Mouse (Mus musculus) heart, postnatal 25 days (tissue): ENCODE data around the gene Npas3. TPM values are rescaled to one million over a fixed set of nuclear protein-coding genes. Genes with fewer than 3 reads are reported as not detected.

Source experiments
- DNase-seq: peaks from one replicate; pipeline ENCODE4 v3.0.0; 2022; ENCODE audit warnings: low spot score
- intact Hi-C: fragments of 180-260 bp; cut with DNase I; formaldehyde crosslinking; loops from one replicate; pipeline ENCODE4 v1.15.1; 2025
- total RNA-seq, 2 experiments: library from RNA; stranded (reverse); gene quantifications; 2 replicates each; pipeline ENCODE4 v1.2.3; 2021

The Npas3 gene
- total RNA-seq, 2 experiments from 2014 or later, result 0.18 to 1.5 TPM

- DNase-seq, result no peak
- intact Hi-C loops, result no loop called here
These were observed 578.3 kb downstream of the Npas3 start for GRCm38 (mm10) chr12:53826812-53827211.

GRCm38 (mm10) chr12:53832590-53832989, 584.1 kb downstream of the Npas3 start:
- intact Hi-C loops, result no loop called here
- no peak for DNase-seq

DNA sequence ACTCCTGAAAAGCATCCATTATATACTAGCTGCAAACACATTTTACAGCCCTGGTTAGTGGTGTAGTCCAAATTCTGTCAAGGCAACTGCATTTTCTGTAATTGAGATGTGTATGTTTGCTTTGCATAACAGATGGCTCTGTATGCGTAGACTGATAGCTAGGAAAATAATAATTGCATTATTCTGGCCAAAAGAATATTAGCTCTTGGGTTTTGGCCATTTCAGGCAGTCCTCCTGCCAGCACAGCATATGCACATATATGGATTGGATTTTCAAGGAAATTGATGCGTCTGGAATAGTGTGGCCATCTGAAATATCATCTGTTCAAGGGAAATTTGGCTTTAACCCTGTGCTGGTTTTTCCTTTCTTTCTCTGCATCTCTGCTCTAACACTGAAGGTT, 584.9 kb downstream of the Npas3 start:
- DNase-seq, result no peak
- intact Hi-C loops, result no loop called here

GRCm38 (mm10) chr12:53836031-53836790, 587.7 kb downstream of the Npas3 start:
- no peak for DNase-seq
- intact Hi-C loops, result no loop called here

GRCm38 (mm10) chr12:53837408-53837807, 588.9 kb downstream of the Npas3 start:
- no peak for DNase-seq
- intact Hi-C loops, result no loop called here

DNA sequence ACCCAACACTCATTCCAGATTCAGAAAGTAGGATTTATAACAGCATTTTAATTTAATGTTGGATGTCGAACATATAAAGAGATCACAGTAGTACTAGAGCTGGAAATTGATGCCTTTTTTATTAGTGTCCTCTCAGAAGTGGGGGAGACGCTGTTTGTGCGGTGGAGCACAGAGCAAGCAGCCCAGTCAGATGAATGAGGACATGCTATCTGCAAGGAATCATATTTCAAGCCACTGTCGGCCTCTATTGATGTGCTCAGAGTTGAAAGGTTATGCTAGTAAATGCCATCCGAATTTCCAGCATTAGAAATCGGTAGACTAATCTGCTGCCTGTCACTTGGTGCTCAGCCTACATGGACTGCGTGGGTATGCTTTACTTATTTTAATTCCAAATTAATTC, 590.1 kb downstream of the Npas3 start:
- intact Hi-C loops, result no loop called here
- no peak for DNase-seq

- intact Hi-C loops, result no loop called here
- no peak for DNase-seq
These were observed 593.6 kb downstream of the Npas3 start for GRCm38 (mm10) chr12:53841928-53842671.

GRCm38 (mm10) chr12:53843626-53844025, 595.1 kb downstream of the Npas3 start:
- no peak for DNase-seq
- intact Hi-C loops, result no loop called here

GRCm38 (mm10) chr12:53846154-53846665, 597.7 kb downstream of the Npas3 start:
- DNase-seq, result no peak
- intact Hi-C loops, result no loop called here

GRCm38 (mm10) chr12:53849263-53849662, 600.8 kb downstream of the Npas3 start:
- intact Hi-C loops, result no loop called here
- no peak for DNase-seq

DNA sequence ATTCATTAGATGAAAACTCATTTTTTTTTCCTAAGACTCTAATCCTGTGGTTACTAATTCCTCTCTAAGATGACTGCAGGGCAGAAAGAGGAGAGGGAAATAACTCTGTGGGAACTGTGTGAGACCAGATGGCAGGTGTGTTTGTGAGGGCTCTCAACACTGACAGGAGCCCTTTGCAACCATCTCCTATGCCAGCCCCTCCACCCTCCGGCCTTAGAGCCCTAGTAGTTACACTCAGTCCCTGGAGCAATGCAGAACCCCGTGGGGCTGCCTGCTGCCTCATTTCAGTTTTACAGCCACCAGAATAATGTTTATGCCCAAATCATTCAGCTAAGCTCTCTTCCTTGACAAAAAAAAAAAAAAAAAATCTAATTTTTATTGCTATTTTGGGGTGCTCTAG, 604.0 kb downstream of the Npas3 start:
- no peak for DNase-seq
- intact Hi-C loops, result no loop called here

GRCm38 (mm10) chr12:53860176-53860575, 611.7 kb downstream of the Npas3 start:
- intact Hi-C loops, result no loop called here
- no peak for DNase-seq

- no peak for DNase-seq
- intact Hi-C loops, result no loop called here
These were observed 613.8 kb downstream of the Npas3 start for GRCm38 (mm10) chr12:53862281-53862680.

- intact Hi-C loops, result no loop called here
These were observed 616.1 kb downstream of the Npas3 start for GRCm38 (mm10) chr12:53864436-53865136.

DNA sequence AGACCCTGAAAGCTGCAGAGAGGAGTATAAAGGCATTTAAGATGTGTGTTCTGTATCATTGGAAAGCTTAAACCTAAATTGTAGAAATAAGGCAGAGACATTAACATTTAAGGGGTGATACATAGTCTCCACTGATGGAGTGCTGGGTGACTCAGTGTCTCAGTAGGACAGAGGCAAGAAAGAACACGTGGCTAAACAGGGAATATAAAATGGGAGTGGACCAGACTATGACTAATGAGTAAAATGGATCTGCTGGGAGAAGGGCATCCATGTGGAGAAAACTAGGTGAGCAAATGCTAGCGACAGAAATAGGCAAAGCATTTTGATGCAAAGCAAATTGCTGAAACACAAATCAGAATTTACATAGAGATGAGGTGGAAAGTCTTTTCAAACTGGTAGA, 617.2 kb downstream of the Npas3 start:
- DNase-seq, result no peak
- intact Hi-C loops, result no loop called here

More at GRCm38 (mm10) chr12:53864436-53865136, 616.1 kb downstream of the Npas3 start:
- DNase-seq, result no peak

DNA sequence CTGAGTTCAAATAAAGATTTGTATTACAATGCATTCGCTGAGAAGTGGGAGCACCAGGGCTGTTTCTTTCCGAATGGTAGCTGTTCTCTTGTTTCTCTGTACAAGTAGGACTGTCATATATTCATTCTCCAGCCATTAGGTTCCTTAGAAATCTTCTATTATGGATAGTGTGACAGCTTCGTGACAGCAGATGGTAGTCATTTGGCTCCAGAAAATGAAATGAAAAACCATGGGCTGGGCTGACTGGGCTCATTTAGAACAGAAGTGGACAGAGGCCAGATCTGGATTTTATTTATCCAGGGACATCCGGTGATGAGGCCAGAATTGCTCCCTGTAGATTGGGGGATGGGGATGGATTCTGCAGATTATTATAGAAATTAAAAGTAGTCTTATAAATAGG, 621.5 kb downstream of the Npas3 start:
- no peak for DNase-seq
- intact Hi-C loops, result no loop called here

DNA sequence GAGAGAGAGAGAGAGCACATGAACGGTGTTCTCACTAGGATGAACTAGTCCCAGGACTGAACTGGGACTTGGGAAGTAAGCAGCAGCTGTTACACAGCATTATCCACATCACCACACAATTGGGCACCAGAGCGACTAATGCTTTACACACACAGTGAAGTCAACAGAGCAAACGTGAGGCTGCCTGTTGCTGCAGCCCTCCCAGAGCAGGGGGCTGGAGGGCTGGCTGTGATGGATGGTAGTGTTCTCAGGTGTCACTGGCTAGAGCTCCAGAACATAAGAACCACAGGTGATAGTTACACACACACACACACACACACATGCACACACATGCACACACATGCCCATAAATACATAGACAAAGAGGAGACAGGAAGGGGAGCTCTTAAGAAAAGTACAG, 626.7 kb downstream of the Npas3 start:
- intact Hi-C loops, result no loop called here

GRCm38 (mm10) chr12:53876693-53877092, 628.2 kb downstream of the Npas3 start:
- intact Hi-C loops, result no loop called here
- DNase-seq, result no peak

More for the DNA sequence above, 626.7 kb downstream of the Npas3 start:
- no peak for DNase-seq

GRCm38 (mm10) chr12:53881684-53882083, 633.2 kb downstream of the Npas3 start:
- DNase-seq, result no peak
- intact Hi-C loops, result no loop called here

- intact Hi-C loops, result no loop called here
- no peak for DNase-seq
These were observed 634.4 kb downstream of the Npas3 start for GRCm38 (mm10) chr12:53882863-53883262.

GRCm38 (mm10) chr12:53888624-53889023, 640.1 kb downstream of the Npas3 start:
- intact Hi-C loops, result no loop called here
- DNase-seq, result no peak
